14 mouse cellular contexts compared by ENCODE assay signal in genomic region chr2:103088099-103088498, GRCm38 (mm10). TPM values are rescaled to one million over a fixed set of nuclear protein-coding genes. Genes with fewer than 3 reads are reported as not detected.
DNase-seq lines count a peak whose midpoint lies in the region; ATAC-seq and TF ChIP-seq lines count a peak whose summit lies in the region.
"Had no signal": no experiment of that assay in that cellular context is flagged by ENCODE, and none has a peak within 500 bp of the region (broad histone marks: within the 10 kb centered on the region; RNA-seq: fewer than 3 reads in every experiment).

No protein-coding gene starts in this region.

- WGBS in liver, adult 2 months, result 98% methylated on average over 4 of the region's 4 CpGs
- 92% methylated on average over 4 of the region's 4 CpGs for WGBS in liver, embryonic 12.5 days (ENCODE audit: insufficient replicate concordance)

- H3K27ac ChIP-seq in gastrocnemius, adult 2 months, result no peak overlapping the region
- no peak overlapping the region for H3K27ac ChIP-seq in liver, adult 2 months (replicated peaks; ENCODE audit: insufficient read depth, low read depth, low read length)
- H3K27ac ChIP-seq in liver, embryonic 12.5 days, result no peak overlapping the region
- H3K27ac ChIP-seq in CH12.LX (ENCODE audit: insufficient read depth, low read depth), result no peak overlapping the region
- H3K27ac ChIP-seq: heart, embryonic 15.5 days; liver, embryonic 15.5 days; midbrain, embryonic 10.5 days had no signal

- intact Hi-C loops in gastrocnemius, adult 2 months (cut with DNase I), result no loop called here

- no peak for ATAC-seq in liver, embryonic 12.5 days
- ATAC-seq in frontal cortex, adult (ENCODE audit: low TSS enrichment), result no peak

- no peaks in the 10 kb centered on the region for H3K27me3 ChIP-seq in liver, adult 2 months (ENCODE audit: control insufficient read depth, insufficient read depth, low read length)
- no peaks in the 10 kb centered on the region for H3K27me3 ChIP-seq in liver, embryonic 12.5 days (replicated peaks)
- H3K27me3 ChIP-seq in CH12.LX (replicated peaks), result no peaks in the 10 kb centered on the region
- H3K27me3 ChIP-seq: heart, embryonic 15.5 days; liver, embryonic 15.5 days had no signal

- H3K36me3 ChIP-seq in liver, adult 2 months (ENCODE audit: control insufficient read depth, insufficient read depth, low read length), result peaks cover 34% of the 10 kb centered on the region
- peaks cover 57% of the 10 kb centered on the region for H3K36me3 ChIP-seq in liver, embryonic 12.5 days
- H3K36me3 ChIP-seq in CH12.LX (replicated peaks in 1 of 2; ENCODE audit: control insufficient read depth in 1 of 2, insufficient read depth in 1 of 2, low read length in 1 of 2), result peaks cover 47 to 79% of the 10 kb centered on the region in 2 experiments

- in situ Hi-C loops in CH12.LX (cut with MboI; ENCODE audit: low pct_ligation_motif_present, low pct_unique_long_range_greater_than_20kb, low sequenced_read_pairs), result loop anchor here (10.0 kb wide), 1 partner anchor 403 kb away; no protein-coding TSS in a partner anchor

- no peak for TF ChIP-seq RAD21 in CH12.LX (IDR thresholded peaks at IDR 0.05; ENCODE audit: low read depth, low read length)

- H3K9ac ChIP-seq in liver, adult 2 months (ENCODE audit: low read depth, low read length), result no peak overlapping the region
- H3K9ac ChIP-seq in liver, embryonic 12.5 days, result no peak overlapping the region
- H3K9ac ChIP-seq in CH12.LX (ENCODE audit: insufficient read depth, low read depth), result no peak overlapping the region
- H3K9ac ChIP-seq: heart, embryonic 15.5 days; liver, embryonic 15.5 days had no signal

- no peak overlapping the region for H3K4me3 ChIP-seq in gastrocnemius, adult 2 months
- H3K4me3 ChIP-seq in liver, adult 2 months (ENCODE audit: insufficient read depth, low read depth, low read length), result no peak overlapping the region
- H3K4me3 ChIP-seq in liver, embryonic 12.5 days, result no peak overlapping the region
- H3K4me3 ChIP-seq in CH12.LX (replicated peaks in 1 of 3; ENCODE audit: low read depth in 2 of 3, low read length in 2 of 3, poor library complexity in 1 of 3), result no peak overlapping the region
- H3K4me3 ChIP-seq: heart, embryonic 15.5 days; liver, embryonic 15.5 days; midbrain, embryonic 10.5 days had no signal

- no peak for TF ChIP-seq EP300 in CH12.LX (IDR thresholded peaks at IDR 0.05; ENCODE audit: low read length)

- TF ChIP-seq CTCF in gastrocnemius, adult 2 months (IDR thresholded peaks at IDR 0.05), result peak; percentile 43
- peak; percentile 32; the same call in 1 of the 2 replicates for TF ChIP-seq CTCF in liver, adult 2 months (IDR thresholded peaks at IDR 0.05; ENCODE audit: low read depth, low read length)
- TF ChIP-seq CTCF in CH12.LX (conservative IDR thresholded peaks at IDR 0.05 in 1 of 2, IDR thresholded peaks at IDR 0.05 in 1 of 2; ENCODE audit: low read depth in 2 of 2, low read length in 2 of 2), result peak; percentile 17 to 30; a peak in 2 of 4 replicates
- TF ChIP-seq CTCF in brain, embryonic 14.5 days (IDR thresholded peaks at IDR 0.05; ENCODE audit: borderline replicate concordance, extremely low read depth, insufficient read depth, insufficient read length), result peak; percentile 42; the same call in 1 of the 2 replicates

- H3K4me2 ChIP-seq in liver, embryonic 12.5 days, result no peak overlapping the region
- no peak overlapping the region for H3K4me2 ChIP-seq in CH12.LX (ENCODE audit: insufficient read depth, low read depth, poor library complexity, severe bottlenecking)
- H3K4me2 ChIP-seq: heart, embryonic 15.5 days; liver, embryonic 15.5 days had no signal

- dilution Hi-C loops in CH12.LX (cut with MboI; ENCODE audit: extremely low pct_ligation_motif_present, extremely low pct_unique_long_range_greater_than_20kb, low sequenced_read_pairs), result no loop called here

- H3K79me2 ChIP-seq in liver, adult 2 months (ENCODE audit: control insufficient read depth, insufficient read depth, low read length), result peaks cover 3% of the 10 kb centered on the region; the same call in 1 of the 2 replicates
- no peaks in the 10 kb centered on the region; the same call in 1 of the 2 replicates for H3K79me2 ChIP-seq in CH12.LX (replicated peaks; ENCODE audit: control insufficient read depth, extremely low read depth, insufficient read depth, poor library complexity, severe bottlenecking)

- TF ChIP-seq POLR2A in liver, adult 2 months (IDR thresholded peaks at IDR 0.05; ENCODE audit: extremely low read depth, insufficient read depth, low read length), result no peak
- no peak for TF ChIP-seq POLR2A in CH12.LX (IDR thresholded peaks at IDR 0.05; ENCODE audit: low read depth, low read length)
- no peak for TF ChIP-seq POLR2A in brain, embryonic 14.5 days (IDR thresholded peaks at IDR 0.05; ENCODE audit: borderline replicate concordance, extremely low read depth, insufficient read depth, insufficient read length, poor library complexity, severe bottlenecking)

- 0 out of 2 replicates have a peak, but pooled peaks cover 3% of the 10 kb centered on the region for H3K9me3 ChIP-seq in liver, embryonic 12.5 days (replicated peaks)
- H3K9me3 ChIP-seq in CH12.LX (replicated peaks; ENCODE audit: low read length), result peaks cover 2% of the 10 kb centered on the region
- H3K9me3 ChIP-seq: heart, embryonic 15.5 days; liver, embryonic 15.5 days; midbrain, embryonic 10.5 days had no signal

- no peak for DNase-seq in gastrocnemius, adult 2 months
- DNase-seq in gastrocnemius, postnatal 4 days (ENCODE audit: low spot score in 2 of 2), result no peak
- DNase-seq in liver, adult 2 months (ENCODE audit: extremely low read depth, low read depth, low spot score), result no peak
- no peak for DNase-seq in CH12.LX (ENCODE audit: extremely low read depth)
- DNase-seq in brain, embryonic 14.5 days (ENCODE audit: low read depth), result no peak
- no peak for DNase-seq in layer of hippocampus, postnatal 10 days (ENCODE audit: low spot score in 2 of 2)
- DNase-seq: cerebellum, adult 11 months; embryo, embryonic 11 days; kidney, adult 11 months had no signal

- H3K4me1 ChIP-seq in liver, adult 2 months (ENCODE audit: control insufficient read depth, insufficient read depth, low read length), result no peaks in the 10 kb centered on the region
- H3K4me1 ChIP-seq in liver, embryonic 12.5 days, result no peaks in the 10 kb centered on the region
- peaks cover 0 to 19% of the 10 kb centered on the region in 2 experiments; a peak in 2 of 4 replicates for H3K4me1 ChIP-seq in CH12.LX (ENCODE audit: control insufficient read depth in 1 of 2, insufficient read depth in 2 of 2)
- H3K4me1 ChIP-seq: liver, embryonic 15.5 days; midbrain, embryonic 10.5 days had no signal

TF ChIP-seq in CH12.LX, 34 proteins besides CTCF, POLR2A, EP300 and RAD21:
- TF ChIP-seq MAZ (IDR thresholded peaks at IDR 0.05; ENCODE audit: low read depth, low read length), result no peak
- TF ChIP-seq ZC3H11A (IDR thresholded peaks at IDR 0.05; ENCODE audit: low read depth, low read length), result no peak
- TF ChIP-seq E2F4 (IDR thresholded peaks at IDR 0.05; ENCODE audit: insufficient replicate concordance, low read depth, low read length), result no peak
- no peak for TF ChIP-seq MAX (IDR thresholded peaks at IDR 0.05; ENCODE audit: low read length)
- TF ChIP-seq MAFK (IDR thresholded peaks at IDR 0.05; ENCODE audit: insufficient replicate concordance, low read length), result no peak
- no peak for TF ChIP-seq GABPA (IDR thresholded peaks at IDR 0.05; ENCODE audit: insufficient replicate concordance, low read depth, low read length)
- no peak for TF ChIP-seq SIN3A (IDR thresholded peaks at IDR 0.05; ENCODE audit: low read length)
- TF ChIP-seq POLR2AphosphoS2 (IDR thresholded peaks at IDR 0.05; ENCODE audit: low read depth, low read length), result no peak
- no peak for TF ChIP-seq HCFC1 (IDR thresholded peaks at IDR 0.05; ENCODE audit: low read depth, low read length)
TF ChIP-seq in CH12.LX: peak in this region for 0.

RNA-seq across cellular contexts. Expression of gene Apip, which starts 14.6 kb away (rescaled TPM):
- total RNA-seq in gastrocnemius, adult 2 months (2021), result 10 to 100 TPM; 36.0 to 50.7 TPM
- 10 to 100 TPM; 37.6 to 45.2 TPM for total RNA-seq in gastrocnemius, postnatal 4 days (2021)
- 22.5 and 30.3 TPM in 2 replicates for total RNA-seq in liver, adult 2 months (2014; rRNA removed)
- polyA plus RNA-seq in liver, adult 2 months (2012; rRNA removed), result 12.5 and 13.6 TPM in 2 replicates
- polyA plus RNA-seq in liver, embryonic 12.5 days (2016; fragmentation: Nextera tagmentation; extraction: Ambion mirVana), result 45.5 and 49.7 TPM in 2 replicates
- total RNA-seq in CH12.LX (2012; rRNA removed) (111 and 126 TPM in 2 replicates), CH12.LX (2014; rRNA removed) (222 and 233 TPM in 2 replicates)
- polyA plus RNA-seq in CH12.LX (2012; ENCODE audit: insufficient read length, low read depth), result 142 and 184 TPM in 2 replicates
- polyA plus RNA-seq in brain, embryonic 14.5 days (2012; rRNA removed), result 29.2 and 34.1 TPM in 2 replicates
- 10 to 100 TPM; 24.5 to 28.1 TPM for total RNA-seq in layer of hippocampus, postnatal 10 days (2021)

RNA-seq across cellular contexts. Expression of gene Pdhx, which starts 14.8 kb away (rescaled TPM):
- total RNA-seq in gastrocnemius, adult 2 months (2021), result 100 to 1,000 TPM in 1 of 2 experiments, 10 to 100 TPM in 1; 69.0 to 104 TPM
- total RNA-seq in gastrocnemius, postnatal 4 days (2021), result 10 to 100 TPM; 60.0 to 64.6 TPM
- total RNA-seq in liver, adult 2 months (2014; rRNA removed), result 16.9 and 24.0 TPM in 2 replicates
- 18.4 and 19.2 TPM in 2 replicates for polyA plus RNA-seq in liver, adult 2 months (2012; rRNA removed)
- 30.2 and 31.3 TPM in 2 replicates for polyA plus RNA-seq in liver, embryonic 12.5 days (2016; fragmentation: Nextera tagmentation; extraction: Ambion mirVana)
- total RNA-seq in CH12.LX (2012; rRNA removed) (66.9 and 78.9 TPM in 2 replicates), CH12.LX (2014; rRNA removed) (131 and 140 TPM in 2 replicates)
- 97.4 and 104 TPM in 2 replicates for polyA plus RNA-seq in CH12.LX (2012; ENCODE audit: insufficient read length, low read depth)
- 46.9 and 47.6 TPM in 2 replicates for polyA plus RNA-seq in brain, embryonic 14.5 days (2012; rRNA removed)
- total RNA-seq in layer of hippocampus, postnatal 10 days (2021), result 10 to 100 TPM; 65.8 to 73.4 TPM
